Mouse (Mus musculus): ENCODE results near the gene Rps3.
A peak's percentile ranks its signal among the peaks of the same experiment; 100 is the strongest.

Gene Rps3

GRCm38 (mm10) chr7:99444012-99444411, 39.5 kb downstream of the Rps3 start:
- DNase-seq (ENCODE audit: low spot score in 2 of 2) = no peak

DNA sequence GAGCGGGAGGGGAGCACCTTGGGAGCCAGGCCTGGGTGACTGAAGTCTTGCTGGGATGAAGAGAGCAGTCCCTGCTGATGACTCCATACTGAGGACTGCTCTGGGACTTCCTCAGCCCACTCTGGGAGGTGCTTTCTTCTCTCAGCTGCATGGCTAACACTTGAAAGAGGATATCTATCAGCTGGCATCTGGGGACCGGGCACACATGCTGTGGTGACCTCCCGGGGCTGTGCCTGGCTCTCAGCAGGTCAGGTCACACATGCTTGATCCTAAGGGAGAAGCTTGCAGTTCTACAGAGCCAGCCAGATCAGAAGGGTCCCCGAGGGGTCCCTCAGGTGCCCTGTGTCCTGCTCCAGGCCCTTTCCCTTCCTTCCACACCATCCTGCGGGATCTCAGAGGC, 40.4 kb downstream of the Rps3 start:
- no peak for DNase-seq (ENCODE audit: low spot score in 2 of 2)

- DNase-seq (ENCODE audit: low spot score in 2 of 2) = no peak
Measured at GRCm38 (mm10) chr7:99441534-99442072, 41.9 kb downstream of the Rps3 start.

DNA sequence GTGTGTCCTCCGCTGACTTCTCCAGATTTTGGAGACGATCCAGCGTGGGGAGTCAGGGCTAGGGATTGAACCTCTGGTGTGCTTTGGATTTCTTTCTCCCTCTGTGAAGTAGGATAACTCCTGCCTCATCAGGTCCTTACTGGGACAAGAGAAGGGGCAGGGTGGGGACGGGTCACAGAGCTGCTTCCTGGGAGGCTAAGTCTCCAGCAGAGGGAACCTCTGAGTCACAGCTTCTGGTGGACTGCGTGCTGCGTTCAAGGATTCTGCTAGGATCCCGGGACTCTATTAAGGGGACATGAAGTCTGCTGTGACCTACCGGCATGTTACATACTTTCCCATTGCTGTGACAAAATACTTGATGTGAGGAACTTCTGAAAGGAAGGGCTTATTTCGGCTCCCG, 44.7 kb downstream of the Rps3 start:
- no peak for DNase-seq (ENCODE audit: low spot score in 2 of 2)

DNA sequence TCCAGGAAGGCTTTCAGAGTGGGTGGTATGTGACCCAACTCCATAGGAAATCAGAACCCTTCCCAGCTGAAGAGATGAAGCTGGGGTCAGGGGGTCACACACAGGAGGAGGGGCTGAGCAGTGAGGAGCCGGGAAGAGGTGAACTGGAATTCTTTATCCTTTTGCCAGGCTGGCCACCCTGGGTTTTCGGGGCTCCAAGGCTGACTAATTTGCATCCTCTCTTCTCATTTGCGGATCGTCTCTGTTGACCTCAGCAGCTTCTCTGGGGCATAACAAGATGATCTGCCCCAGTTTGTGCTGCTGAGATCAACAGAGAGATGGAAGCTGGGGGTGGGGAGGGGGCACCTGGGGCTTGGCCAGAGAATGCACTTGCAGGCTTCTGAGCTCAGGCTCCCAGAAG, 47.0 kb downstream of the Rps3 start:
- no peak for DNase-seq (ENCODE audit: low spot score in 2 of 2)

DNA sequence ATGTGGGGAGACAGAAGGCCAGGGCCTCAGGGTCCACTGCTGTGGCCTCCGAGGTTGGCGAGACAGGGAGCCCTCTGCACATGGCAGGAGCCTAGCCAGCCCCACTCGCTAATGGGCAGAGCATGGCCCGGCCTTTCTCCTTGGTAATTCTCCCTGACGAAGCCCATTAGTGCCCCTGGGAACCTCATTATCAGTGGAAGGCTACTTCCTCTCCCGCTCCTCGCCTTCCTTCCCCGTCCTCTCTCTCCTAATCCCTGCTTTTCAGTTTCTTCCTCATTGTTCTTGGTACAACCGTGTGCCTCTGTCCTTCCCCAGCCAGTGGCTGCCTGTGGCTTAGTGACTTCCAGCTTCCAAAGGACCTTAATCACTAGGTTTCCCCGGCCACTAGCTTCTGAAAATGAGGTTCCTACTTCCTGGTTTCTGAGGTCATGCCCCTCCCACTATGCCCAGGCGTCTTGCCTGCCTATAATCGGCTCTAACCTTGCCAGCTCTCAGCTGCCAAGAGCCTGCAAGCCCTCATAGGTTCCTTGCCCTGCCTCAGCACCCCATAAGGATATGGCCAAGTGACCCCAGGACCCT, 48.8 kb downstream of the Rps3 start:
- DNase-seq (ENCODE audit: low spot score in 2 of 2) = no peak

DNA sequence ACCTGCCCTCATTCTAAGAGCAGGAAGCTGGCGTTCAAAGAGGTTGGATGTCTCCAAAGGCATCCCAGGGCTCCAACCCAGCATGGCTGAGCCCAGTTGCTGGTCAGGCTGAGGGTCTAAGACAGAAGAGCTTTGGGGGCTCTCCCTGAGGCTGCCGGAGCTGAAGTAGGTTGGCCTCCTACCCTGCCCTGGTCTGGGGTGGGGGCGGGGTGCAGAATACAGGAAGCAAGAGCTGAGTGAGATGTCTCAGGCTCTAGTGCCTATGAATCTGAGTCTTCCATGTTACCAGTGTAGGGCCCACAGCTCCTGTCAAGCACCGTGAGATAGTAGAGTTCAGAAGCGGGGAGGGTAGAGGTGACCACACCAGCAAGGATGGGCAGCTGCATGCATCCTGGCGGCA, 50.7 kb downstream of the Rps3 start:
- DNase-seq (ENCODE audit: low spot score in 2 of 2) = no peak

DNA sequence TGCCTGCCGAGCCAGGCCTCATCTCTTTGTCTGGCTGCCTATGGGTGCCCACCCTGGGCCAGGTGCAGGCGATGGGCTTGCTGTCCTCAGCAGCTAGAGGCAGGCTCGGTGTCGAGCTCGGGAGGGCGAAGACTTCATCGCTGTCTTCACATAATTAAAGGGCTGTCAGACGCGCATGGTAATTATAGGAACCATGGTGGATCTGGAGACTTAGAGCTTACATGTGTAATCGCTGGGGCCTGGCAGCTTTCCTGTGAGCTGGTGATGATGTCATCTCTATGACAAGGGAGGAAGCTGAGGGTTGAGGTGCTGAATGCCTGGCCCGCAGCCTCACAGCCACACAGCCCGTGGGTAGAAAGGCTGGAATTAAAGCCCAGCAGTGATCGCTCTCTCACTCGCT, 51.3 kb downstream of the Rps3 start:
- DNase-seq (ENCODE audit: low spot score in 2 of 2) = peak; percentile 70 to 76

- DNase-seq (ENCODE audit: low spot score in 2 of 2) = no peak
Measured at GRCm38 (mm10) chr7:99430246-99430645, 53.3 kb downstream of the Rps3 start.

GRCm38 (mm10) chr7:99429786-99430185, 53.8 kb downstream of the Rps3 start:
- no peak for DNase-seq (ENCODE audit: low spot score in 2 of 2)

- no peak for DNase-seq (ENCODE audit: low spot score in 2 of 2)
Measured at GRCm38 (mm10) chr7:99428836-99429235, 54.7 kb downstream of the Rps3 start.

DNA sequence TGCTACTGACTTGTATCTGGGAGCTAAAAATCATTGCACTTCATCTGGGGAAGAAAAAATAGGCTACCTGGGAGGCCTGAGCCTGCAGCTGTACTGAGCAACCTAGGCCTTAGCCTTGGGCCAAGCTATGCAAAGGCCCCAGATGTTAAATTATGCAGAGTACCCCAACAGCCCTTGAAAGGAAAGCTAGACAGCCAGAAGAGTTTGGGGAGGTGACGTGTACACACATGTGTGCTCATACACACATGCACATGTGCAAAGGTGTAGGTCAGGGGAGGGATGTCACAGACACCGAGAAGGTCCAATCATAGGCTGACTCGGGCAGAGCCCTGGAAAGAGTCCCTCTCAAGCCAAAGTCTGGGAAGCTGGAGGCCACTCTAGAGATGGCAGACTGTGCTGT, 55.6 kb downstream of the Rps3 start:
- no peak for DNase-seq (ENCODE audit: low spot score in 2 of 2)

Measured in left cerebral cortex, adult 9 months (tissue).